Mouse (Mus musculus): ENCODE results near the gene Fam57a. TPM values are rescaled to one million over a fixed set of nuclear protein-coding genes. Genes with fewer than 3 reads are reported as not detected.

Fam57a gene
- polyA plus RNA-seq, 1 experiment from 2014 or later = 5.9 TPM

DNA sequence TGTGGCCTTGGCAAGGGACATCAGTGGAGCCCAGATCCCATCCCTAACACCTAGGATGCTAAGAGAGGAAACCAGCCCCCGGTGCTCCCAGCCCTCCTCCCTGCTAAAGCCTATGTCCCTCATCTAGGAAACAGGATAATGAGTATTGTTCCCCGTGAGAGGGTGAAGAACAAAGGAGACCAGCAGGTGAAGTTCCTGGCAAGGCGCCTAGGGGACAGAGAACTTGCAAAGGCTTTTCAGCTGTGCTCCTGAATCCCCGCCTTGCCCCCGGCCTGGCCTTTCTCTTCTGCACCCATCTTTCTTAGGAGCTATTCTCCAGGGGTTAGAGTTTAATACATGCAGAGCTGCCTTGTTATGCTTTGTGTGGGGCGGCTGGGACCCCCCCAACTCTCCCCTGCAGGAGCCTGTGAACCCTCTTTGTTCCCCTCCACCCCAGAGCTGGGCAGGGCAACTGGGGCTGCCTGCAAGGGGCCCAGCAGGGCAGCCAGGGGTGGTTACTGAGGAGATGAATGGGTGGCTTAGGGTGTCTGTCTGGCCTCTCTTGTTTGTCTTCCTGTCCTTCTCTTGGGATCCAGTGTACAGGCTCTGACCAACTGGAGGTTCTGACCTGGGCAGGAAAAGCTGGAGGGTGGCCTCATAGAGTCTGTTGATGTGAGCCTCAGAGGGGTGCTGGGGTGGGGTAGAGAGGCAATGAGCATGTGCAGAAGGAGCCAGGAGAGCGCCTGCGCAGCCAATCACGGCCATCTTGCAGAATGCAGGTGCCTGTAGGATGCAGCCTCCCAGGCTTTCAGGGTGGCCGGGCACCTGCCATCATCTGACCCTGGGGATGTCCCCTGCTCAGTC, 81.0 kb downstream of the Fam57a start:
- no peak for DNase-seq (ENCODE audit: low read depth, low spot score)
- in situ Hi-C loops (cut with MboI; ENCODE audit: low pct_unique_long_range_greater_than_20kb) = no loop called here

DNA sequence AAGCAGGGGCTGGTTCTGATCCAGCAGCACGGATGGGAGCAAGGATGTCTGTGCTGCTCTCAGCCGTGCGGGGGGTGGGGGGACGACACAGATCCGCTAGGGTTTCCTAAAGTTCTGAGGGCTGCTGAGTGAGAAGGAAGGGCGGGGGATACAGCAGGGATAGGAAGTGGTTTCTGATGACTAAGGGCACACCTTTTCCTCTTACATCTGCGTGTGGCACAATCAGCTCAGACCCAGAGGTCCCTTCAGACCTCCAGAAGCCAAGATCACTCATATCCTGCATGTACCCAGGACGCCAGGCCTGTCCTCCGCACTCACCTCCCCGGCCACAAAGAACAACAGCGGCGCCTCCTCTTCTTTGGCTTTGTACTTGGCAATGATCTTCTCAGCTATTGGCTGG, 81.8 kb downstream of the Fam57a start:
- DNase-seq (ENCODE audit: low read depth, low spot score) = no peak
- POLR2A ChIA-PET = no interaction called here
- H3K27me3 ChIP-seq = no peaks in the 10 kb centered on the region
- ATAC-seq = no peak
- in situ Hi-C loops (cut with MboI; ENCODE audit: low pct_unique_long_range_greater_than_20kb) = no loop called here
- TF ChIP-seq CTCF (IDR thresholded peaks at IDR 0.05) = no peak
- CTCF ChIA-PET = no interaction called here

More for the DNA sequence above, 81.0 kb downstream of the Fam57a start:
- CTCF ChIA-PET = interaction anchor here (0.9 kb wide), 1 partner anchor 131 kb away, joined by 3 read pairs; no protein-coding TSS in a partner anchor
- TF ChIP-seq CTCF (IDR thresholded peaks at IDR 0.05) = no peak
- no peak for ATAC-seq
- POLR2A ChIA-PET = no interaction called here
- no peaks in the 10 kb centered on the region for H3K27me3 ChIP-seq

DNA sequence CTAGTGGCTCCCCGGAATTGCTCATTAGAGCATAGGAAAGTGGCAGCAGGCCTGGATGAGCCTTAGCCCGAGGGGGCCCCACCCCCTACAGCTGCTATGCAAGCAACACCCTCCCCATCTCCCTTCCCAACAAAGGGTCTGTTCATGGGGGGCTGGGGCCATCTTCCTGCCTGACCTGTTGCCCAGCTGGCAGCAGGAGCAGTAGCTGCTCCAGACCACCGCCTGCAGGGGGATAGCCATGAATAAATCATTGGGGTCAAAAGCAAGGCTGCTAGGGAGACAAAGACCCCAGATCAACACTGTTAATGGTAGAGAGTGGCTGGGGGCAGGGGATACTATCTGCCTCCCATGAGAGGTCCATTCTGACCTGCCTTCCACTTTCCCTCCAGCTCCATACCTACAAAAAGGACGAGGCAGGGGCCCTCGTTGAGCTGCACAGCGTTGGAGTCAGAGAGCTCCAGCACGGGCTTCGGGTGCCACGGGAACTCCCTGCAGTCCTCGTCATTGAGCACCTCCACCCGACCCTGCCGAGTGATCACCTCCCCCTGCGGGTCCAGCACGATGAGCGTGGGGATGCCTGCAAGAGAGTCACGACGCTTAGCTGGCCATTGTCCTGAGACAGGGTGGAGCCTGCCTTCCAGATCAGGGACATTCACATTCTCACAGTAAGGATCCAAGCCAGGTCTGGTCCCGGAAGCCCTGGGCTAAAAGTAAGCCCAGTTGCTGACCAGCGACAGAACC, 83.3 kb downstream of the Fam57a start:
- ATAC-seq = no peak
- CTCF ChIA-PET = interaction anchor here (0.9 to 1.4 kb wide), 4 partner anchors 9 to 137 kb away, joined by 3 to 7 read pairs (median 3); no protein-coding TSS in a partner anchor
- in situ Hi-C loops (cut with MboI; ENCODE audit: low pct_unique_long_range_greater_than_20kb) = no loop called here

More for the DNA sequence above, 83.3 kb downstream of the Fam57a start:
- H3K27me3 ChIP-seq = no peaks in the 10 kb centered on the region
- POLR2A ChIA-PET = no interaction called here
- no peak for DNase-seq (ENCODE audit: low read depth, low spot score)
- TF ChIP-seq CTCF (IDR thresholded peaks at IDR 0.05) = no peak

Other genes starting within 250 kb of the Fam57a start
- 14.4 TPM for gene Rph3al, start 241.2 kb upstream of the Fam57a start, polyA plus RNA-seq (2021)
- gene 1700016K19Rik, start 179.8 kb upstream of the Fam57a start, polyA plus RNA-seq (2021) = 0.19 TPM
- 3.5 TPM for gene Rflnb, start 151.9 kb upstream of the Fam57a start, polyA plus RNA-seq (2021)
- gene Vps53, start within 50 bp of the Fam57a start, polyA plus RNA-seq (2021) = 53.0 TPM
- gene Dbil5, start 37.9 kb downstream of the Fam57a start, polyA plus RNA-seq (2021) = 0.67 TPM
- gene Gemin4, start 38.0 kb downstream of the Fam57a start, polyA plus RNA-seq (2021) = 4.4 TPM
- 15.4 TPM for gene Mrm3, start 64.0 kb downstream of the Fam57a start, polyA plus RNA-seq (2021)
- gene Glod4, start 64.1 kb downstream of the Fam57a start, polyA plus RNA-seq (2021) = 151 TPM
- gene Nxn, start 219.5 kb downstream of the Fam57a start, polyA plus RNA-seq (2021) = 107 TPM
- 58.6 TPM for gene Timm22, start 227.3 kb downstream of the Fam57a start, polyA plus RNA-seq (2021)

Data from Patski (cell line).